Mouse (Mus musculus) kidney, adult 2 months (tissue): ENCODE data around the gene Hist1h3i.

Source experiments
- CTCF ChIP-seq: fragments of 200-500 bp; conservative IDR thresholded peaks from 2 replicates; pipeline ENCODE4 v1.5.1; 2011; ENCODE audit warnings: low read depth, mild to moderate bottlenecking, control low read depth, low read length, moderate library complexity, mixed read lengths; ENCODE audit not compliant: insufficient read depth, insufficient read length
- POLR2A ChIP-seq: fragments of 200-500 bp; IDR thresholded peaks from one replicate; pipeline ENCODE4 v1.6.1; 2011; ENCODE audit warnings: low read depth, low read length, control low read depth

- TF ChIP-seq POLR2A, result no peak
- no peak for TF ChIP-seq CTCF
Observed at GRCm38 (mm10) chr13:21789925-21790324, 6.8 kb upstream of the Hist1h3i start.
